Mouse (Mus musculus): ENCODE measurements around the gene Klk5.

- TF ChIP-seq CTCF (conservative IDR thresholded peaks at IDR 0.05; ENCODE audit: low read length), result no peak
- TF ChIP-seq POU5F1 (IDR thresholded peaks at IDR 0.05; ENCODE audit: borderline replicate concordance, low read length), result no peak
These were observed 31.9 kb downstream of the Klk5 start for GRCm38 (mm10) chr7:43873674-43874073.

All from E14TG2a.4 (cell line).